Mouse (Mus musculus) lung, embryonic 16.5 days (tissue): ENCODE results near the gene Cldn18. TPM values are rescaled to one million over a fixed set of nuclear protein-coding genes. Genes with fewer than 3 reads are reported as not detected.

Experiments
- ATAC-seq: fragments of 200-750 bp; cut with Nextera tagmentation; 2 replicates; pipeline ENCODE4 v1.8.0; 2017; ENCODE audit warnings: low read depth, mild to moderate bottlenecking, moderate library complexity
- H3K27ac ChIP-seq: fragments of 300-500 bp; sonication (generic); 2 replicates; pipeline ENCODE4 v1.5.1; 2014; ENCODE audit warnings: mild to moderate bottlenecking, control low read depth, low read length
- H3K27me3 ChIP-seq: fragments of 300-500 bp; sonication (generic); 2 replicates; pipeline ENCODE4 v1.6.1; 2014; ENCODE audit warnings: low read depth, low read length, mixed read lengths; ENCODE audit not compliant: control insufficient read depth, insufficient read depth
- H3K36me3 ChIP-seq: fragments of 300-500 bp; sonication (generic); 2 replicates; pipeline ENCODE4 v1.6.1; 2014; ENCODE audit warnings: low read length; ENCODE audit not compliant: control insufficient read depth, insufficient read depth
- H3K4me1 ChIP-seq: fragments of 300-500 bp; sonication (generic); replicated peaks from 2 replicates; pipeline ENCODE4 v1.6.1; 2014; ENCODE audit warnings: low read length, mixed read lengths; ENCODE audit not compliant: control insufficient read depth, insufficient read depth
- H3K4me2 ChIP-seq: fragments of 300-500 bp; sonication (generic); 2 replicates; pipeline ENCODE4 v1.6.1; 2014; ENCODE audit warnings: low read depth, low read length, control low read depth
- H3K4me3 ChIP-seq: fragments of 300-500 bp; sonication (generic); 2 replicates; pipeline ENCODE4 v1.5.1; 2014; ENCODE audit warnings: mild to moderate bottlenecking, low read length, control low read depth
- H3K9ac ChIP-seq: fragments of 300-500 bp; sonication (generic); 2 replicates; pipeline ENCODE4 v1.6.1; 2014; ENCODE audit warnings: low read length, control low read depth
- H3K9me3 ChIP-seq: fragments of 300-500 bp; sonication (generic); 2 replicates; pipeline ENCODE4 v1.6.1; 2016; ENCODE audit warnings: low read length; ENCODE audit not compliant: control insufficient read depth
- WGBS: fragments of 180-500 bp; shearing (Covaris S2); extraction: QIAGEN DNeasy Blood & Tissue Kit; methylation state at CpG from one replicate; pipeline ENCODE4 v1.1.7; 2014; 5-methylcytosine and 5-hydroxymethylcytosine counted together
- polyA plus RNA-seq: library from polyadenylated mRNA; unstranded; fragments of >200 nt; fragmentation: Nextera tagmentation; extraction: Ambion mirVana; gene quantifications from 2 replicates; pipeline ENCODE4 v1.2.1, GENCODE M21; 2015

Cldn18 gene
- polyA plus RNA-seq, 1 experiment from 2014 or later: 431 TPM

- Histone ChIP-seq H3K9me3 (no peaks in the 10 kb centered on the region), H3K4me2 (no peak overlapping the region), H3K27me3 (no peaks in the 10 kb centered on the region), H3K9ac (no peak overlapping the region), H3K27ac (no peak overlapping the region), H3K4me3 (no peak overlapping the region), H3K4me1 (peaks cover 8% of the 10 kb centered on the region), H3K36me3 (no peaks in the 10 kb centered on the region)
- ATAC-seq: no peak
- 20% methylated on average over 1 of the region's 1 CpGs for WGBS
These were observed 2.9 kb upstream of the Cldn18 start for GRCm38 (mm10) chr9:99720011-99720410.

GRCm38 (mm10) chr9:99710297-99710696 lies 6.8 kb downstream of the Cldn18 start:
- peak overlapping the region; percentile 98 for H3K27ac ChIP-seq
- H3K4me3 ChIP-seq: peak overlapping the region; percentile 18

GRCm38 (mm10) chr9:99709588-99710248 lies 7.3 kb downstream of the Cldn18 start:
- peak overlapping the region; percentile 98 for H3K27ac ChIP-seq
- H3K36me3 ChIP-seq: no peaks in the 10 kb centered on the region
- H3K4me2 ChIP-seq: peak overlapping the region; percentile 45
- peak; percentile 91 for ATAC-seq
- 62% methylated on average over 22 of the region's 22 CpGs for WGBS
- H3K27me3 ChIP-seq: no peaks in the 10 kb centered on the region
- H3K9ac ChIP-seq: peak overlapping the region; percentile 80
- no peaks in the 10 kb centered on the region for H3K4me1 ChIP-seq
- peak overlapping the region; percentile 55 for H3K4me3 ChIP-seq
- no peaks in the 10 kb centered on the region for H3K9me3 ChIP-seq

More at GRCm38 (mm10) chr9:99710297-99710696, 6.8 kb downstream of the Cldn18 start:
- ATAC-seq: peak; percentile 26
- Histone ChIP-seq H3K9me3 (no peaks in the 10 kb centered on the region), H3K4me1 (no peaks in the 10 kb centered on the region; the same call in 1 of the 2 replicates), H3K4me2 (peak overlapping the region; percentile 25; the same call in 1 of the 2 replicates), H3K36me3 (no peaks in the 10 kb centered on the region), H3K27me3 (no peaks in the 10 kb centered on the region), H3K9ac (no peak overlapping the region)
- WGBS: 54% methylated on average over 4 of the region's 4 CpGs

GRCm38 (mm10) chr9:99707425-99708126 lies 9.5 kb downstream of the Cldn18 start:
- 0 out of 2 replicates have a peak, but pooled peaks have one; percentile 19 for ATAC-seq
- H3K4me1 ChIP-seq: peaks cover 6% of the 10 kb centered on the region
- H3K36me3 ChIP-seq: no peaks in the 10 kb centered on the region
- peak overlapping the region; percentile 76 for H3K27ac ChIP-seq
- 49% methylated on average over 11 of the region's 11 CpGs for WGBS
- peak overlapping the region; percentile 50 for H3K4me3 ChIP-seq
- peak overlapping the region; percentile 53 for H3K4me2 ChIP-seq
- no peaks in the 10 kb centered on the region for H3K27me3 ChIP-seq
- peak overlapping the region; percentile 67 for H3K9ac ChIP-seq
- no peaks in the 10 kb centered on the region for H3K9me3 ChIP-seq

- no peaks in the 10 kb centered on the region for H3K36me3 ChIP-seq
- 70% methylated on average over 6 of the region's 6 CpGs for WGBS
These were observed 10.8 kb downstream of the Cldn18 start for GRCm38 (mm10) chr9:99706264-99706663.

GRCm38 (mm10) chr9:99703711-99704110 lies 13.4 kb downstream of the Cldn18 start:
- Histone ChIP-seq H3K4me2 (no peak overlapping the region), H3K36me3 (no peaks in the 10 kb centered on the region), H3K9me3 (no peaks in the 10 kb centered on the region), H3K27ac (peak overlapping the region; percentile 58), H3K27me3 (no peaks in the 10 kb centered on the region), H3K4me3 (no peak overlapping the region), H3K4me1 (peaks cover 6% of the 10 kb centered on the region), H3K9ac (no peak overlapping the region)
- ATAC-seq: no peak
- 49% methylated on average over 6 of the region's 6 CpGs for WGBS

More at GRCm38 (mm10) chr9:99706264-99706663, 10.8 kb downstream of the Cldn18 start:
- Histone ChIP-seq H3K27me3 (no peaks in the 10 kb centered on the region), H3K4me1 (peaks cover 6% of the 10 kb centered on the region), H3K4me2 (peak overlapping the region; percentile 53), H3K9me3 (no peaks in the 10 kb centered on the region), H3K27ac (no peak overlapping the region), H3K4me3 (peak overlapping the region; percentile 50), H3K9ac (no peak overlapping the region)
- no peak for ATAC-seq

- H3K4me2 ChIP-seq: no peak overlapping the region
- H3K36me3 ChIP-seq: peaks cover 3% of the 10 kb centered on the region
- no peak overlapping the region for H3K4me3 ChIP-seq
- peaks cover 6% of the 10 kb centered on the region for H3K4me1 ChIP-seq
- 41% methylated on average over 6 of the region's 6 CpGs for WGBS
- no peak overlapping the region for H3K9ac ChIP-seq
- no peaks in the 10 kb centered on the region for H3K27me3 ChIP-seq
- peak; percentile 39; the same call in 1 of the 2 replicates for ATAC-seq
- H3K9me3 ChIP-seq: no peaks in the 10 kb centered on the region
- H3K27ac ChIP-seq: peak overlapping the region; percentile 79
These were observed 14.9 kb downstream of the Cldn18 start for GRCm38 (mm10) chr9:99702215-99702614.

- WGBS: 72% methylated on average over 2 of the region's 2 CpGs
- Histone ChIP-seq H3K4me2 (no peak overlapping the region), H3K27me3 (no peaks in the 10 kb centered on the region), H3K27ac (no peak overlapping the region), H3K9me3 (no peaks in the 10 kb centered on the region), H3K9ac (no peak overlapping the region), H3K4me3 (no peak overlapping the region), H3K36me3 (peaks cover 3% of the 10 kb centered on the region), H3K4me1 (peaks cover 6% of the 10 kb centered on the region)
- no peak for ATAC-seq
These were observed 15.9 kb downstream of the Cldn18 start for GRCm38 (mm10) chr9:99701187-99701586.

GRCm38 (mm10) chr9:99699752-99700389 lies 17.2 kb downstream of the Cldn18 start:
- Histone ChIP-seq H3K27me3 (no peaks in the 10 kb centered on the region), H3K27ac (no peak overlapping the region), H3K4me1 (peaks cover 6% of the 10 kb centered on the region), H3K4me3 (no peak overlapping the region), H3K9ac (no peak overlapping the region), H3K36me3 (peaks cover 3% of the 10 kb centered on the region), H3K4me2 (no peak overlapping the region), H3K9me3 (no peaks in the 10 kb centered on the region)
- 63% methylated on average over 2 of the region's 2 CpGs for WGBS
- no peak for ATAC-seq
